Mouse (Mus musculus) liver, postnatal 0 days (tissue): Measurements from ENCODE around the gene Gabrg3. TPM values are rescaled to one million over a fixed set of nuclear protein-coding genes. Genes with fewer than 3 reads are reported as not detected.

Experiments
- ATAC-seq: fragments of 200-750 bp; cut with Nextera tagmentation; 2 replicates; pipeline ENCODE4 v1.8.0; 2017; ENCODE audit warnings: mild to moderate bottlenecking, moderate library complexity
- DNase-seq: peaks from one replicate; pipeline ENCODE4 v3.0.0-alpha.2; 2016
- H3K27ac ChIP-seq: fragments of 300-500 bp; sonication (generic); 2 replicates; pipeline ENCODE4 v1.5.1; 2014; ENCODE audit warnings: antibody characterized with exemption, moderate library complexity, mild to moderate bottlenecking, low read depth
- H3K27me3 ChIP-seq: fragments of 300-500 bp; sonication (generic); 2 replicates; pipeline ENCODE4 v1.6.1; 2014; ENCODE audit warnings: low read length, control low read depth, mixed read lengths; ENCODE audit not compliant: insufficient read depth
- H3K36me3 ChIP-seq: fragments of 300-500 bp; sonication (generic); replicated peaks from 2 replicates; pipeline ENCODE4 v1.6.1; 2014; ENCODE audit warnings: mild to moderate bottlenecking, control low read depth, low read length, moderate library complexity, mixed read lengths; ENCODE audit not compliant: insufficient read depth
- H3K4me1 ChIP-seq: fragments of 300-500 bp; sonication (generic); 2 replicates; pipeline ENCODE4 v1.6.1; 2014; ENCODE audit warnings: antibody characterized with exemption, mild to moderate bottlenecking, control low read depth; ENCODE audit not compliant: insufficient read depth
- H3K4me2 ChIP-seq: fragments of 300-500 bp; sonication (generic); 2 replicates; pipeline ENCODE4 v1.6.1; 2014; ENCODE audit warnings: low read depth, mild to moderate bottlenecking, low read length, moderate library complexity, mixed read lengths
- H3K4me3 ChIP-seq: fragments of 300-500 bp; sonication (generic); 2 replicates; pipeline ENCODE4 v1.5.1; 2014; ENCODE audit warnings: low read depth, low read length
- H3K9ac ChIP-seq: fragments of 300-500 bp; sonication (generic); replicated peaks from 2 replicates; pipeline ENCODE4 v1.6.1; 2014; ENCODE audit warnings: mild to moderate bottlenecking, moderate library complexity
- H3K9me3 ChIP-seq: fragments of 300-500 bp; sonication (generic); 2 replicates; pipeline ENCODE4 v1.6.1; 2016; ENCODE audit warnings: mild to moderate bottlenecking, control low read depth, low read length, mixed read lengths
- CTCF ChIP-seq: sonication (generic); IDR thresholded peaks from 2 replicates; pipeline ENCODE4 v1.5.1; 2016; ENCODE audit warnings: antibody characterized with exemption, low read depth
- EP300 ChIP-seq: IDR thresholded peaks from 2 replicates; pipeline ENCODE4 v1.6.1; 2016; ENCODE audit warnings: antibody characterized with exemption, low read depth, mild to moderate bottlenecking
- WGBS: fragments of 180-500 bp; shearing (Covaris S2); extraction: QIAGEN DNeasy Blood & Tissue Kit; methylation state at CpG from one replicate; pipeline ENCODE4 v1.1.7; 2014; ENCODE audit not compliant: insufficient replicate concordance; 5-methylcytosine and 5-hydroxymethylcytosine counted together
- polyA plus RNA-seq: library from polyadenylated mRNA; unstranded; fragments of >200 nt; fragmentation: Nextera tagmentation; extraction: Ambion mirVana; gene quantifications from 2 replicates; pipeline ENCODE4 v1.2.1, GENCODE M21; 2015

The Gabrg3 gene
- polyA plus RNA-seq, 1 experiment from 2014 or later = not detected

- Histone ChIP-seq H3K4me1 (no peaks in the 10 kb centered on the region), H3K9ac (no peak overlapping the region), H3K27me3 (no peaks in the 10 kb centered on the region), H3K4me2 (no peak overlapping the region), H3K9me3 (no peaks in the 10 kb centered on the region), H3K36me3 (no peaks in the 10 kb centered on the region), H3K27ac (no peak overlapping the region), H3K4me3 (no peak overlapping the region)
- no peak for DNase-seq
- WGBS = 79% methylated on average over 6 of the region's 6 CpGs
- no peak for ATAC-seq
- TF ChIP-seq EP300 (no peak), CTCF (no peak)
Observed at GRCm38 (mm10) chr7:57293564-57293963, 93.4 kb downstream of the Gabrg3 start.

GRCm38 (mm10) chr7:57283186-57283585, 103.8 kb downstream of the Gabrg3 start:
- ATAC-seq (no peak), DNase-seq (no peak)
- no peak for TF ChIP-seq EP300
- TF ChIP-seq CTCF = no peak
- H3K4me2 ChIP-seq = no peak overlapping the region
- no peaks in the 10 kb centered on the region; the same call in 1 of the 2 replicates for H3K9me3 ChIP-seq
- H3K36me3 ChIP-seq = no peaks in the 10 kb centered on the region
- no peaks in the 10 kb centered on the region for H3K27me3 ChIP-seq
- H3K27ac ChIP-seq = no peak overlapping the region
- H3K4me1 ChIP-seq = no peaks in the 10 kb centered on the region
- no peak overlapping the region for H3K4me3 ChIP-seq
- 69% methylated on average over 6 of the region's 6 CpGs for WGBS
- H3K9ac ChIP-seq = no peak overlapping the region

GRCm38 (mm10) chr7:57278841-57279240, 108.1 kb downstream of the Gabrg3 start:
- H3K27ac ChIP-seq = no peak overlapping the region
- H3K4me3 ChIP-seq = no peak overlapping the region
- ATAC-seq = no peak
- no peak for DNase-seq
- H3K27me3 ChIP-seq = no peaks in the 10 kb centered on the region
- H3K4me1 ChIP-seq = no peaks in the 10 kb centered on the region
- H3K4me2 ChIP-seq = no peak overlapping the region
- H3K9me3 ChIP-seq = no peaks in the 10 kb centered on the region
- 75% methylated on average over 3 of the region's 3 CpGs for WGBS
- TF ChIP-seq CTCF = no peak
- TF ChIP-seq EP300 = no peak
- H3K9ac ChIP-seq = no peak overlapping the region
- no peaks in the 10 kb centered on the region for H3K36me3 ChIP-seq

GRCm38 (mm10) chr7:57260201-57260600, 126.8 kb downstream of the Gabrg3 start:
- no peaks in the 10 kb centered on the region for H3K4me1 ChIP-seq
- no peaks in the 10 kb centered on the region for H3K9me3 ChIP-seq
- no peaks in the 10 kb centered on the region for H3K36me3 ChIP-seq
- WGBS = 59% methylated on average over 1 of the region's 1 CpGs
- H3K27ac ChIP-seq = no peak overlapping the region
- H3K27me3 ChIP-seq = no peaks in the 10 kb centered on the region
- H3K4me2 ChIP-seq = no peak overlapping the region
- TF ChIP-seq EP300 (no peak), CTCF (no peak)
- no peak for ATAC-seq
- H3K9ac ChIP-seq = no peak overlapping the region
- H3K4me3 ChIP-seq = no peak overlapping the region
- no peak for DNase-seq

- ATAC-seq = no peak
Observed at GRCm38 (mm10) chr7:57258893-57259574, 128.0 kb downstream of the Gabrg3 start.

GRCm38 (mm10) chr7:57243981-57244380, 143.0 kb downstream of the Gabrg3 start:
- TF ChIP-seq EP300 (no peak), CTCF (no peak)
- whole genome bisulfite sequencing = 73% methylated on average over 4 of the region's 4 CpGs
- no peak overlapping the region for H3K4me3 ChIP-seq
- H3K9ac ChIP-seq = no peak overlapping the region
- no peaks in the 10 kb centered on the region for H3K27me3 ChIP-seq
- H3K4me2 ChIP-seq = no peak overlapping the region
- no peak for ATAC-seq
- H3K9me3 ChIP-seq = no peaks in the 10 kb centered on the region
- H3K4me1 ChIP-seq = no peaks in the 10 kb centered on the region
- DNase-seq = no peak
- no peaks in the 10 kb centered on the region for H3K36me3 ChIP-seq
- no peak overlapping the region for H3K27ac ChIP-seq

More at GRCm38 (mm10) chr7:57258893-57259574, 128.0 kb downstream of the Gabrg3 start:
- Histone ChIP-seq H3K36me3 (no peaks in the 10 kb centered on the region), H3K9me3 (no peaks in the 10 kb centered on the region), H3K4me3 (no peak overlapping the region), H3K27ac (no peak overlapping the region), H3K9ac (no peak overlapping the region), H3K27me3 (no peaks in the 10 kb centered on the region), H3K4me2 (no peak overlapping the region), H3K4me1 (no peaks in the 10 kb centered on the region)
- WGBS = 58% methylated on average over 5 of the region's 5 CpGs
- DNase-seq = no peak
- TF ChIP-seq EP300 (no peak), CTCF (no peak)
